Mouse (Mus musculus): ENCODE measurements around the gene Hes1. TPM values are rescaled to one million over a fixed set of nuclear protein-coding genes. Genes with fewer than 3 reads are reported as not detected.
A peak's percentile ranks its signal among the peaks of the same experiment; 100 is the strongest.
"Not testable (repeated sequence)": the region's sequence is repeated elsewhere in the genome, so short reads cannot be mapped to it uniquely, and the experiment has no call there.

Gene Hes1
- polyA plus RNA-seq, 1 experiment from 2014 or later: 12.7 TPM

DNA sequence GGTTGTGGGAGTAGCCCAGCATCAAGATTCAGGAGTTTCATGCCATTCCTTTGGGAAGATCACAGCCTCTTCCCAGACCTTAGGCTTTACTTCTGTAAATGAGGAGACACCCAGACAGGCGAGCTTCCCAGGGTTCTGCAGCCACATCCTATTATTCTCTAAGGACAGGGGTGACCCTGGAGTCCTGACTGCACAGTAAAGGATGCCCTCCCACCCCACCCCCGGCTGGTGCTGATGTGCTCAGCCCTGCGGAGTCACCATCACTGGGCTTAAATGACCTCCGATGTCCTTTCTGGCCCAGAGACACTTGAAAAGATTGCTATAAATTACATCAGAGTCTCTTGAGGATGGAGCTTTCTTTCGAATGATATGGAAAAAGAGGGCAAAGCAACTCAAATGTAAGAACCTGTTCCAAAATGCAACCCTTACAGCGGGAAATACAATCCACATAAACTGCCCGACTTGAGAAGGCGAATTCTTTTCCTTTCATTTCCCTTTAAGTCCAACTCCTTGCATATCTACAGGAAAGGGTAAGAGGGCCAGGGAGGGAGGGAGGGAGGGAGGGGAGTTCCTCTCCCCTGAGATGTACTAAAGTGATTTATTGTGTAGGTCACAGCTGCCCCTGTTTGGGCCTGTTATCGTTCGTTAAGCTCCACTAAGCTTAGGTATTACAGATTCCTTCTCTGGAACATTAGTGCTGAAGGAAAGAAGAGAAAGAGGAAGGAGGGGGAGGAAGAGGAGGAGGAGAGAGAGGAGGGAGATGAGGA, 38.1 kb downstream of the Hes1 start:
- H3K36me3 ChIP-seq (ENCODE audit: control insufficient read depth, insufficient read depth, low read length): no peaks in the 10 kb centered on the region
- H3K9me3 ChIP-seq (ENCODE audit: control insufficient read depth, low read length): no peaks in the 10 kb centered on the region
- 26% methylated on average over 10 of the region's 10 CpGs for WGBS
- H3K27me3 ChIP-seq (ENCODE audit: control insufficient read depth, insufficient read depth, low read length): no peaks in the 10 kb centered on the region
- no peak overlapping the region for H3K4me2 ChIP-seq (ENCODE audit: low read length)
- DNase-seq: peak; percentile 37
- ATAC-seq (ENCODE audit: low FRiP score, low TSS enrichment): no peak
- no peak overlapping the region for H3K27ac ChIP-seq (replicated peaks; ENCODE audit: low read depth, low read length)
- no peak overlapping the region for H3K9ac ChIP-seq (replicated peaks; ENCODE audit: low read length)
- peaks cover 9% of the 10 kb centered on the region for H3K4me1 ChIP-seq (ENCODE audit: control insufficient read depth, insufficient read depth, low read length)
- H3K4me3 ChIP-seq (replicated peaks; ENCODE audit: low read depth, low read length): no peak overlapping the region

GRCm38 (mm10) chr16:30102982-30103381, 38.8 kb downstream of the Hes1 start:
- Histone ChIP-seq H3K27ac (replicated peaks; ENCODE audit: low read depth, low read length) (0 out of 2 replicates have a peak overlapping the region, but pooled peaks have one; percentile 8), H3K9ac (replicated peaks; ENCODE audit: low read length) (no peak overlapping the region), H3K36me3 (ENCODE audit: control insufficient read depth, insufficient read depth, low read length) (no peaks in the 10 kb centered on the region), H3K4me2 (ENCODE audit: low read length) (0 out of 2 replicates have a peak overlapping the region, but pooled peaks have one; percentile 4), H3K27me3 (ENCODE audit: control insufficient read depth, insufficient read depth, low read length) (no peaks in the 10 kb centered on the region), H3K9me3 (ENCODE audit: control insufficient read depth, low read length) (no peaks in the 10 kb centered on the region), H3K4me3 (replicated peaks; ENCODE audit: low read depth, low read length) (no peak overlapping the region), H3K4me1 (ENCODE audit: control insufficient read depth, insufficient read depth, low read length) (peaks cover 9% of the 10 kb centered on the region)
- WGBS: 8% methylated on average over 3 of the region's 3 CpGs
- peak; percentile 29 for DNase-seq
- ATAC-seq (ENCODE audit: low FRiP score, low TSS enrichment): no peak

- 53% methylated on average over 6 of the region's 6 CpGs for WGBS
- H3K4me1 ChIP-seq (ENCODE audit: control insufficient read depth, insufficient read depth, low read length): peaks cover 9% of the 10 kb centered on the region
- DNase-seq (peak; percentile 20), ATAC-seq (ENCODE audit: low FRiP score, low TSS enrichment) (no peak)
- no peak overlapping the region for H3K9ac ChIP-seq (replicated peaks; ENCODE audit: low read length)
- no peaks in the 10 kb centered on the region for H3K27me3 ChIP-seq (ENCODE audit: control insufficient read depth, insufficient read depth, low read length)
- H3K36me3 ChIP-seq (ENCODE audit: control insufficient read depth, insufficient read depth, low read length): no peaks in the 10 kb centered on the region
- 0 out of 2 replicates have a peak overlapping the region, but pooled peaks have one; percentile 8 for H3K27ac ChIP-seq (replicated peaks; ENCODE audit: low read depth, low read length)
- H3K4me3 ChIP-seq (replicated peaks; ENCODE audit: low read depth, low read length): no peak overlapping the region
- no peak overlapping the region for H3K4me2 ChIP-seq (ENCODE audit: low read length)
- no peaks in the 10 kb centered on the region for H3K9me3 ChIP-seq (ENCODE audit: control insufficient read depth, low read length)
These were observed 39.3 kb downstream of the Hes1 start for GRCm38 (mm10) chr16:30103495-30103894.

DNA sequence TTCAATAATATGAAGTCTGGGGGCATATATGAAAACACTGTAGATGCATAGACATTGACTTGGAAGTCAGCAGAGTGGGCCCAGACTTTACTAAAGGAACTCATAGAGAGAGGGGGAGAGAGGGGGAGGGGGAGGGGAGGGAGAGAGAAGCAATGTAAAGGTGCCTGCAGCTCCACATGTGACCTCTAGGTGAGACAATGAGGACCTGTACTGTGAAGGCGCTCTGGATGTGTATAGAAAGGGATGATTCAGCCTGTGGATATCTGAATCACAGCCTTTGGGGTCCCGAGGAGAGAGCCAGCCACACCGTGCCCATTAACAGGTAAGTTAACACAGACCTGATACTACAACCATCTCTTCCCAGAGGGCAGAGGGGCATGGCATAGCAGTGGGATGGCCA, 40.2 kb downstream of the Hes1 start:
- Histone ChIP-seq H3K4me2 (ENCODE audit: low read length) (no peak overlapping the region), H3K4me1 (ENCODE audit: control insufficient read depth, insufficient read depth, low read length) (peaks cover 9% of the 10 kb centered on the region), H3K36me3 (ENCODE audit: control insufficient read depth, insufficient read depth, low read length) (no peaks in the 10 kb centered on the region), H3K27me3 (ENCODE audit: control insufficient read depth, insufficient read depth, low read length) (no peaks in the 10 kb centered on the region), H3K9me3 (ENCODE audit: control insufficient read depth, low read length) (no peaks in the 10 kb centered on the region), H3K27ac (replicated peaks; ENCODE audit: low read depth, low read length) (no peak overlapping the region), H3K9ac (replicated peaks; ENCODE audit: low read length) (no peak overlapping the region), H3K4me3 (replicated peaks; ENCODE audit: low read depth, low read length) (no peak overlapping the region)
- ATAC-seq (ENCODE audit: low FRiP score, low TSS enrichment): no peak
- 81% methylated on average over 3 of the region's 3 CpGs for WGBS
- no peak for DNase-seq

GRCm38 (mm10) chr16:30105476-30105875, 41.3 kb downstream of the Hes1 start:
- H3K4me2 ChIP-seq (ENCODE audit: low read length): no peak overlapping the region
- no peak overlapping the region for H3K27ac ChIP-seq (replicated peaks; ENCODE audit: low read depth, low read length)
- peaks cover under 1% of the 10 kb centered on the region; the same call in 1 of the 2 replicates for H3K9me3 ChIP-seq (ENCODE audit: control insufficient read depth, low read length)
- 94% methylated on average over 7 of the region's 7 CpGs for WGBS
- ATAC-seq (ENCODE audit: low FRiP score, low TSS enrichment): no peak
- H3K4me1 ChIP-seq (ENCODE audit: control insufficient read depth, insufficient read depth, low read length): peaks cover 9% of the 10 kb centered on the region
- no peak overlapping the region for H3K4me3 ChIP-seq (replicated peaks; ENCODE audit: low read depth, low read length)
- H3K9ac ChIP-seq (replicated peaks; ENCODE audit: low read length): no peak overlapping the region
- no peaks in the 10 kb centered on the region for H3K27me3 ChIP-seq (ENCODE audit: control insufficient read depth, insufficient read depth, low read length)
- DNase-seq: no peak
- no peaks in the 10 kb centered on the region for H3K36me3 ChIP-seq (ENCODE audit: control insufficient read depth, insufficient read depth, low read length)

DNA sequence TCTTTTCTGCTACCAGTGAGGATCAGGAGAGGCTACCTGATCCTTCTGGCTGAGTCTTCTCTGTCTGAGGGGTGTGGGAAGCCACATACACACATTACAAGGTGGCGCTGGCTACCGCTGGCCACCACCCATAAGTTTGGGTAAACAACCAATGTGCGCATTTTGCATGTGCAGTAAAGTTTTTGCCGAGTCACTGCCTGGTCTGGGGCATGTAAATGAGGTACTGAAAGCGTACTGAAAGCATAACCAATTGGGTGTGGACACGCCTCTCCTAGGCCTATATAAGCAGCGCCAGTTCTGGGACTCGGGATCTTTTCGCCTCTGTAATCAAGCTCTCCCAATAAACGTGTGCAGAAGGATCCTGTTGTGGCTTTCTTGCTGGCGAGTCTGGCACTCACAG, 44.0 kb downstream of the Hes1 start:
- not testable (repeated sequence) for H3K9me3 ChIP-seq (ENCODE audit: control insufficient read depth, low read length); H3K9ac ChIP-seq (replicated peaks; ENCODE audit: low read length); H3K27me3 ChIP-seq (ENCODE audit: control insufficient read depth, insufficient read depth, low read length); H3K27ac ChIP-seq (replicated peaks; ENCODE audit: low read depth, low read length); H3K36me3 ChIP-seq (ENCODE audit: control insufficient read depth, insufficient read depth, low read length); H3K4me3 ChIP-seq (replicated peaks; ENCODE audit: low read depth, low read length); H3K4me1 ChIP-seq (ENCODE audit: control insufficient read depth, insufficient read depth, low read length); DNase-seq; H3K4me2 ChIP-seq (ENCODE audit: low read length); ATAC-seq (ENCODE audit: low FRiP score, low TSS enrichment)
- 83% methylated on average over 11 of the region's 11 CpGs for WGBS

DNA sequence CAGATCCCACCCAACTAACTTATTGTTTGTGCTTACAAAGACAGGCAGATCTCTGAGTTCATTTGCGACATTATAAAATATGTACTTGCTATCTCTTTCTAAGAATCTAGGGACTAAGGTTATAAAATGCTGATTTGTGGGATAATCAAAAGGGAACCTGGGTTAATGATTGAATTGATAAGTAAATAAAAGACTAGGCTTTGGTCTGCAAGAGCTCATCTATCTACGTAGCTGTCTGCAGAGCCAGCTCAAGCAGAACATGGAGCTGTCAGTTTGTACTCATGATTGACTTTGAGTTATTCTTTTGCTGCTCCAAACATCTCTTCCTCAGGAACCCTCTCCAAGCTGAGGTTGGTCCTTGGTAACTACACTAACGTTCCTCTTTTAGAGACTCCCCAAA, 46.3 kb downstream of the Hes1 start:
- Histone ChIP-seq H3K4me2 (ENCODE audit: low read length) (no peak overlapping the region), H3K27me3 (ENCODE audit: control insufficient read depth, insufficient read depth, low read length) (peaks cover 3% of the 10 kb centered on the region), H3K4me3 (replicated peaks; ENCODE audit: low read depth, low read length) (no peak overlapping the region), H3K9me3 (ENCODE audit: control insufficient read depth, low read length) (peaks cover 3% of the 10 kb centered on the region; the same call in 1 of the 2 replicates), H3K4me1 (ENCODE audit: control insufficient read depth, insufficient read depth, low read length) (no peaks in the 10 kb centered on the region), H3K27ac (replicated peaks; ENCODE audit: low read depth, low read length) (no peak overlapping the region), H3K9ac (replicated peaks; ENCODE audit: low read length) (no peak overlapping the region), H3K36me3 (ENCODE audit: control insufficient read depth, insufficient read depth, low read length) (no peaks in the 10 kb centered on the region)
- WGBS: 97% methylated on average over 3 of the region's 3 CpGs
- ATAC-seq (ENCODE audit: low FRiP score, low TSS enrichment) (no peak), DNase-seq (no peak)

- Histone ChIP-seq H3K9ac (replicated peaks; ENCODE audit: low read length) (no peak overlapping the region), H3K36me3 (ENCODE audit: control insufficient read depth, insufficient read depth, low read length) (no peaks in the 10 kb centered on the region), H3K4me3 (replicated peaks; ENCODE audit: low read depth, low read length) (no peak overlapping the region), H3K27ac (replicated peaks; ENCODE audit: low read depth, low read length) (no peak overlapping the region), H3K4me1 (ENCODE audit: control insufficient read depth, insufficient read depth, low read length) (no peaks in the 10 kb centered on the region), H3K4me2 (ENCODE audit: low read length) (no peak overlapping the region), H3K9me3 (ENCODE audit: control insufficient read depth, low read length) (peaks cover 3% of the 10 kb centered on the region; the same call in 1 of the 2 replicates), H3K27me3 (ENCODE audit: control insufficient read depth, insufficient read depth, low read length) (peaks cover 3% of the 10 kb centered on the region)
- DNase-seq (no peak), ATAC-seq (ENCODE audit: low FRiP score, low TSS enrichment) (no peak)
These were observed 46.9 kb downstream of the Hes1 start for GRCm38 (mm10) chr16:30111069-30111468.

DNA sequence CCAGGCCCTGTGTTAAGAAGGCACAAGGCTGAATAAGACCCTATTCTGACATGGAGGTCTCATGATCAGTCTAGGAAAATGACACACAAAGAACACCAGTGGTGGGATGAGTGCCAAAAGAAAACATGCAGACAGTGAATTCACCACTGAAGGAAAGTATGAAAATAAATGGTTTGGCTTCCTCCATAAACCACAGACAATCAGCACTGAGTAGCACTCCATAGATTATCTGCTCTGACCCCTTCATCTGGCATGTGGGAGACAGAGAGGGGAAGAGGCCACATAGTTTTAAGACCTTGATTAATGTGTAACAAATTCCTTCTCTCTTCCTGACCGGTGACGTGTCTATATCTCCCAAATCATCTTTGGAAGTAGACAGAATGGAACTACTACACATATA, 47.4 kb downstream of the Hes1 start:
- no peak overlapping the region for H3K4me3 ChIP-seq (replicated peaks; ENCODE audit: low read depth, low read length)
- no peak overlapping the region for H3K9ac ChIP-seq (replicated peaks; ENCODE audit: low read length)
- 97% methylated on average over 2 of the region's 2 CpGs for WGBS
- no peak overlapping the region for H3K27ac ChIP-seq (replicated peaks; ENCODE audit: low read depth, low read length)
- H3K4me1 ChIP-seq (ENCODE audit: control insufficient read depth, insufficient read depth, low read length): no peaks in the 10 kb centered on the region
- DNase-seq: no peak
- peaks cover 3% of the 10 kb centered on the region; the same call in 1 of the 2 replicates for H3K9me3 ChIP-seq (ENCODE audit: control insufficient read depth, low read length)
- H3K36me3 ChIP-seq (ENCODE audit: control insufficient read depth, insufficient read depth, low read length): no peaks in the 10 kb centered on the region
- H3K4me2 ChIP-seq (ENCODE audit: low read length): no peak overlapping the region
- no peak for ATAC-seq (ENCODE audit: low FRiP score, low TSS enrichment)
- H3K27me3 ChIP-seq (ENCODE audit: control insufficient read depth, insufficient read depth, low read length): peaks cover 3% of the 10 kb centered on the region

Data from midbrain, embryonic 14.5 days (tissue).